ENCODE assay signal across 8 mouse cellular contexts in genomic region chr2:152011724-152012123, GRCm38 (mm10). TPM values are rescaled to one million over a fixed set of nuclear protein-coding genes. Genes with fewer than 3 reads are reported as not detected.
DNase-seq lines count a peak whose midpoint lies in the region; ATAC-seq lines count a peak whose summit lies in the region.

No protein-coding gene starts in this region.

- no peak for ATAC-seq in megakaryocyte, adult 5-6 weeks (ENCODE audit: poor library complexity, severe bottlenecking)

- peak; percentile 41 to 58 for DNase-seq in cerebellum, postnatal 14 days
- DNase-seq in cerebellum, postnatal 25 days = no peak
- peak; percentile 34 for DNase-seq in retina, postnatal 1 day
- no peak for DNase-seq in retina, embryonic 14.5 days (ENCODE audit: low spot score)
- DNase-seq in kidney, postnatal 4 days = peak; percentile 66 to 79
- DNase-seq in gastrocnemius, postnatal 25 days = no peak
- no peak for DNase-seq in layer of hippocampus, adult 11-12 months (ENCODE audit: low spot score)

RNA-seq across cellular contexts. Expression of gene Slc52a3, which starts 15.4 kb away (rescaled TPM):
- total RNA-seq in megakaryocyte, adult 5-6 weeks (2015) = 1.0 and 1.4 TPM in 2 replicates
- 0.07 and 0.53 TPM in 2 replicates for total RNA-seq in megakaryocyte, adult 5-6 weeks (2017)
- total RNA-seq in gastrocnemius, postnatal 25 days (2021) = under 1 TPM; 0.94 to 1.00 TPM

RNA-seq across cellular contexts. Expression of gene Fam110a, which starts 31.7 kb away (rescaled TPM):
- total RNA-seq in megakaryocyte, adult 5-6 weeks (2015) = 7.8 and 14.8 TPM in 2 replicates
- 6.0 and 8.6 TPM in 2 replicates for total RNA-seq in megakaryocyte, adult 5-6 weeks (2017)
- 1 to 10 TPM; 2.2 to 2.9 TPM for total RNA-seq in gastrocnemius, postnatal 25 days (2021)

Comparison
In these comparisons a context has a peak if more than half of its experiments do, and no peak if none do; other contexts are left out.
1. DNase-seq: peak in cerebellum, postnatal 14 days (2 of 2), retina, postnatal 1 day (single experiment) and kidney, postnatal 4 days (2 of 2); none in cerebellum, postnatal 25 days (0 of 2), retina, embryonic 14.5 days (single experiment), gastrocnemius, postnatal 25 days (single experiment) and layer of hippocampus, adult 11-12 months (single experiment).